Mouse (Mus musculus) hindbrain, postnatal 0 days (tissue): ENCODE measurements around the gene E130308A19Rik. TPM values are rescaled to one million over a fixed set of nuclear protein-coding genes. Genes with fewer than 3 reads are reported as not detected.

Experiments
- ATAC-seq: fragments of 200-750 bp; cut with Nextera tagmentation; 2 replicates; pipeline ENCODE4 v1.8.0; 2017; ENCODE audit warnings: mild to moderate bottlenecking, moderate TSS enrichment, moderate library complexity
- DNase-seq: peaks from one replicate; pipeline ENCODE4 v3.0.0-alpha.2; 2015; ENCODE audit warnings: low spot score
- H3K27ac ChIP-seq: fragments of 300-500 bp; sonication (generic); 2 replicates; pipeline ENCODE4 v1.5.1; 2014; ENCODE audit warnings: mild to moderate bottlenecking
- H3K27me3 ChIP-seq: fragments of 300-500 bp; sonication (generic); 2 replicates; pipeline ENCODE4 v1.6.1; 2014; ENCODE audit warnings: low read length, mixed read lengths; ENCODE audit not compliant: insufficient read depth
- H3K36me3 ChIP-seq: fragments of 300-500 bp; sonication (generic); 2 replicates; pipeline ENCODE4 v1.6.1; 2014; ENCODE audit warnings: low read length, mixed read lengths; ENCODE audit not compliant: insufficient read depth
- H3K4me1 ChIP-seq: fragments of 300-500 bp; sonication (generic); 2 replicates; pipeline ENCODE4 v1.6.1; 2014; ENCODE audit warnings: antibody characterized with exemption, low read length, mixed read lengths; ENCODE audit not compliant: insufficient read depth
- H3K4me2 ChIP-seq: fragments of 300-500 bp; sonication (generic); 2 replicates; pipeline ENCODE4 v1.6.1; 2014; ENCODE audit warnings: low read depth, mild to moderate bottlenecking, low read length, moderate library complexity, mixed read lengths
- H3K4me3 ChIP-seq: fragments of 300-500 bp; sonication (generic); 2 replicates; pipeline ENCODE4 v1.5.1; 2014; ENCODE audit warnings: low read length
- H3K9ac ChIP-seq: fragments of 300-500 bp; sonication (generic); replicated peaks from 2 replicates; pipeline ENCODE4 v1.6.1; 2014; ENCODE audit warnings: mild to moderate bottlenecking, low read length, moderate library complexity, mixed read lengths
- H3K9me3 ChIP-seq: fragments of 300-500 bp; sonication (generic); 2 replicates; pipeline ENCODE4 v1.6.1; 2016; ENCODE audit warnings: low read length, mixed read lengths
- CTCF ChIP-seq: IDR thresholded peaks from 2 replicates; pipeline ENCODE4 v1.5.1; 2016; ENCODE audit warnings: antibody characterized with exemption, control low read depth, low read depth
- WGBS: fragments of 180-500 bp; shearing (Covaris S2); extraction: QIAGEN DNeasy Blood & Tissue Kit; methylation state at CpG from one replicate; pipeline ENCODE4 v1.1.7; 2014; 5-methylcytosine and 5-hydroxymethylcytosine counted together
- polyA plus RNA-seq: library from polyadenylated mRNA; unstranded; fragments of >200 nt; fragmentation: Nextera tagmentation; extraction: Ambion mirVana; gene quantifications from 2 replicates; pipeline ENCODE4 v1.2.1, GENCODE M21; 2015
- total RNA-seq: library from RNA; depleted of rRNA; stranded (reverse); fragments of >200 nt; gene quantifications from 2 replicates; pipeline ENCODE4 v1.2.3, GENCODE M21; 2014

E130308A19Rik gene
- total and polyA plus RNA-seq, 2 experiments from 2014 or later, result 33.8 to 41.9 TPM

- ATAC-seq (peak; percentile 69; the same call in 1 of the 2 replicates), DNase-seq (peak; percentile 47)
- TF ChIP-seq CTCF, result no peak
Measured at GRCm38 (mm10) chr4:59690145-59690544, 64.1 kb downstream of the E130308A19Rik start.

GRCm38 (mm10) chr4:59696846-59697245 lies 70.8 kb downstream of the E130308A19Rik start:
- H3K9me3 ChIP-seq, result no peaks in the 10 kb centered on the region
- no peaks in the 10 kb centered on the region for H3K4me1 ChIP-seq
- H3K9ac ChIP-seq, result no peak overlapping the region
- WGBS, result 85% methylated on average over 3 of the region's 3 CpGs
- no peak overlapping the region for H3K4me3 ChIP-seq
- no peak overlapping the region for H3K27ac ChIP-seq
- H3K4me2 ChIP-seq, result no peak overlapping the region
- no peak for DNase-seq
- no peak for TF ChIP-seq CTCF
- H3K27me3 ChIP-seq, result no peaks in the 10 kb centered on the region
- ATAC-seq, result no peak
- no peaks in the 10 kb centered on the region for H3K36me3 ChIP-seq

More at GRCm38 (mm10) chr4:59690145-59690544, 64.1 kb downstream of the E130308A19Rik start:
- WGBS, result 32% methylated on average over 4 of the region's 4 CpGs
- H3K4me1 ChIP-seq, result no peaks in the 10 kb centered on the region
- H3K27ac ChIP-seq, result no peak overlapping the region
- H3K36me3 ChIP-seq, result peaks cover 8% of the 10 kb centered on the region; the same call in 1 of the 2 replicates
- no peak overlapping the region for H3K4me3 ChIP-seq
- H3K9ac ChIP-seq, result no peak overlapping the region
- H3K9me3 ChIP-seq, result no peaks in the 10 kb centered on the region
- no peak overlapping the region for H3K4me2 ChIP-seq
- no peaks in the 10 kb centered on the region for H3K27me3 ChIP-seq

GRCm38 (mm10) chr4:59697869-59698268 lies 71.9 kb downstream of the E130308A19Rik start:
- Histone ChIP-seq H3K9me3 (no peaks in the 10 kb centered on the region), H3K27ac (no peak overlapping the region), H3K36me3 (no peaks in the 10 kb centered on the region), H3K4me2 (no peak overlapping the region), H3K27me3 (no peaks in the 10 kb centered on the region), H3K4me3 (no peak overlapping the region), H3K9ac (no peak overlapping the region), H3K4me1 (no peaks in the 10 kb centered on the region)
- no peak for DNase-seq
- WGBS, result 73% methylated on average over 3 of the region's 3 CpGs
- no peak for ATAC-seq
- TF ChIP-seq CTCF, result no peak

DNA sequence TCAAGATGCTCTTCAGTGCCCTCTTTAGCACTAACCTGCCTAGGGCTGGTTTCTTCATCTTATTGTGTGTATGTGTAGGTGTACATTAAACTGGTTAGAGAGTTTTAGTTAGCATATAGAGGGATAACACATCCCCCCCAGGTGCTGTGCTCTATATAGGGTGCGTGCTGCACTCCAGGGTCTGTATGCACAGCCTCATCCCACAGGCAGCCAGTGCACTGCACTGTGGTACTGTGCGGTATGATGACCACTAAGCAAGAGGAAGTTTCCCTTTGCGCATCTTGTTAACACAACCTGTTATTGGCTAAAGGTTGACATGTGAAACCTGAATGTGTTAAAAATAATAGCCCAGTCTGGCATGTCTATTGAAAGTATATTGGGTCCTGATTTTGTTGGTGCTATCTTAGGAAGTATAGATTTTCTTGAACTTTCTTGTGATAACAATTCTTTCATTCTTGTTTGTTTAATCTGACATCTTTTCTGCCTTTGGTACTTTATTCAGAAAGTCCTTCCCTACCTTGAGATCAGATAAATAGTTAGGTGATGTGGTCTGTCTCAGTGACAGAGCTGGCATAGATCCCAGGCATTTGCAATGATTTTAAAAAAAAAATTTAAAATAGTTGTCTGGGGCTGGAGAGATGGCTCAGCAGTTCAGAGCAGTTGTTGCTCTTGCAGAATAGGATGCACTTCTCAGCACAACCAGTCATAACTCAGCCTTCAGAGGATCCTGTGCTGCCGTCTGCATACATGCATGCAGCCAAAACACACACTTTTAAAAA lies 73.2 kb downstream of the E130308A19Rik start:
- H3K9me3 ChIP-seq, result no peaks in the 10 kb centered on the region
- no peaks in the 10 kb centered on the region for H3K27me3 ChIP-seq
- H3K4me1 ChIP-seq, result no peaks in the 10 kb centered on the region
- H3K27ac ChIP-seq, result no peak overlapping the region
- no peak overlapping the region for H3K4me2 ChIP-seq
- ATAC-seq (no peak), DNase-seq (no peak)
- 89% methylated on average over 4 of the region's 4 CpGs for WGBS
- no peaks in the 10 kb centered on the region for H3K36me3 ChIP-seq
- TF ChIP-seq CTCF, result no peak
- no peak overlapping the region for H3K4me3 ChIP-seq
- no peak overlapping the region for H3K9ac ChIP-seq

- Histone ChIP-seq H3K4me2 (no peak overlapping the region), H3K27ac (no peak overlapping the region), H3K9ac (no peak overlapping the region), H3K9me3 (no peaks in the 10 kb centered on the region), H3K4me3 (no peak overlapping the region), H3K36me3 (no peaks in the 10 kb centered on the region), H3K27me3 (no peaks in the 10 kb centered on the region), H3K4me1 (peaks cover 3% of the 10 kb centered on the region; the same call in 1 of the 2 replicates)
- ATAC-seq, result 0 out of 2 replicates have a peak, but pooled peaks have one; percentile 19
- DNase-seq, result peak; percentile 52
- no peak for TF ChIP-seq CTCF
- 61% methylated on average over 5 of the region's 5 CpGs for WGBS
Measured at GRCm38 (mm10) chr4:59709321-59709720, 83.3 kb downstream of the E130308A19Rik start.

- no peak overlapping the region for H3K4me3 ChIP-seq
- H3K4me1 ChIP-seq, result peaks cover 6% of the 10 kb centered on the region; the same call in 1 of the 2 replicates
- no peak overlapping the region for H3K9ac ChIP-seq
- H3K4me2 ChIP-seq, result no peak overlapping the region
- no peaks in the 10 kb centered on the region for H3K27me3 ChIP-seq
- no peak overlapping the region for H3K27ac ChIP-seq
- no peaks in the 10 kb centered on the region for H3K36me3 ChIP-seq
- 34% methylated on average over 8 of the region's 8 CpGs for WGBS
- ATAC-seq, result peak; percentile 54
- H3K9me3 ChIP-seq, result no peaks in the 10 kb centered on the region
- peak; percentile 48 for DNase-seq
- no peak for TF ChIP-seq CTCF
Measured at GRCm38 (mm10) chr4:59710736-59711389, 84.9 kb downstream of the E130308A19Rik start.
